In genomic region chr5:24475476-24476241, GRCm38 (mm10) we compare ENCODE assay signal across 9 mouse cellular contexts. TPM values are rescaled to one million over a fixed set of nuclear protein-coding genes. Genes with fewer than 3 reads are reported as not detected.
DNase-seq lines count a peak whose midpoint lies in the region; ATAC-seq lines count a peak whose summit lies in the region.
"Had no signal": no experiment of that assay in that cellular context is flagged by ENCODE, and none has a peak within 500 bp of the region (broad histone marks: within the 10 kb centered on the region; RNA-seq: fewer than 3 reads in every experiment).

No protein-coding gene starts in this region.

- no peaks in the 10 kb centered on the region for H3K27me3 ChIP-seq in heart, embryonic 14.5 days (ENCODE audit: control insufficient read depth, insufficient read depth, low read length)
- H3K27me3 ChIP-seq in limb, embryonic 12.5 days = peaks cover 32% of the 10 kb centered on the region

- ATAC-seq in heart, embryonic 14.5 days (ENCODE audit: insufficient number of reproducible peaks, insufficient read depth, low FRiP score, low read depth) = no peak
- ATAC-seq in limb, embryonic 12.5 days (ENCODE audit: insufficient number of reproducible peaks, insufficient read depth, low FRiP score, low TSS enrichment, low read depth) = no peak

- H3K36me3 ChIP-seq in heart, embryonic 14.5 days (ENCODE audit: control insufficient read depth, insufficient read depth, low read length) = peaks cover 43% of the 10 kb centered on the region
- H3K36me3 ChIP-seq in limb, embryonic 12.5 days = peaks cover 56% of the 10 kb centered on the region

- DNase-seq in cerebellum, adult 11-12 months = peak; percentile 74
- no peak for DNase-seq in cerebellum, adult 11 months
- DNase-seq in adrenal gland, adult 8-10 months = peak; percentile 85
- DNase-seq in testis, postnatal 14 days (ENCODE audit: low spot score) = peak; percentile 82
- no peak for DNase-seq in layer of hippocampus, adult 11-12 months (ENCODE audit: low spot score)
- no peak for DNase-seq in left cerebral cortex, adult 18-20 months (ENCODE audit: low spot score in 2 of 2)

- peak overlapping the region; percentile 93 for H3K4me2 ChIP-seq in heart, embryonic 14.5 days (ENCODE audit: low read length)
- peak overlapping the region; percentile 89 for H3K4me2 ChIP-seq in limb, embryonic 12.5 days

- no peak overlapping the region for H3K27ac ChIP-seq in heart, embryonic 14.5 days (replicated peaks in 1 of 2; ENCODE audit: control insufficient read depth in 1 of 2, insufficient read depth in 1 of 2, low read depth in 2 of 2, low read length in 2 of 2)
- no peak overlapping the region for H3K27ac ChIP-seq in limb, embryonic 12.5 days

- no peaks in the 10 kb centered on the region for H3K9me3 ChIP-seq in heart, embryonic 14.5 days (ENCODE audit: control insufficient read depth, low read length)
- no peaks in the 10 kb centered on the region for H3K9me3 ChIP-seq in limb, embryonic 12.5 days

- H3K9ac ChIP-seq in heart, embryonic 14.5 days (ENCODE audit: low read length) = peak overlapping the region; percentile 10
- H3K9ac ChIP-seq in limb, embryonic 12.5 days (replicated peaks) = no peak overlapping the region

- WGBS in heart, embryonic 14.5 days = 56% methylated on average over 6 of the region's 6 CpGs
- WGBS in limb, embryonic 12.5 days = 73% methylated on average over 6 of the region's 6 CpGs

- H3K4me1 ChIP-seq in heart, embryonic 14.5 days (ENCODE audit: control insufficient read depth in 2 of 2, insufficient read depth in 2 of 2, low read length in 2 of 2) = peaks cover 17 to 36% of the 10 kb centered on the region in 2 experiments
- peaks cover 39% of the 10 kb centered on the region for H3K4me1 ChIP-seq in limb, embryonic 12.5 days (replicated peaks)

- H3K4me3 ChIP-seq in heart, embryonic 14.5 days (ENCODE audit: control insufficient read depth in 1 of 2, insufficient read depth in 1 of 2, low read depth in 1 of 2, low read length in 2 of 2) = peak overlapping the region in 1 of 2 experiments; percentile 44; a peak in 1 of 4 replicates
- H3K4me3 ChIP-seq in limb, embryonic 12.5 days (replicated peaks) = peak overlapping the region; percentile 52

RNA-seq across cellular contexts. Expression of gene Agap3, which starts 23.7 kb away (rescaled TPM):
- total RNA-seq in adrenal gland, adult 8-10 months (2022) = 100 to 1,000 TPM in 2 of 4 experiments, 10 to 100 TPM in 2; 86.3 to 117 (median 102) TPM
- polyA plus RNA-seq in heart, embryonic 14.5 days (2014; fragmentation: Nextera tagmentation; extraction: Ambion mirVana) = 36.7 and 38.7 TPM in 2 replicates
- 42.0 and 67.8 TPM in 2 replicates for polyA plus RNA-seq in limb, embryonic 12.5 days (2016; fragmentation: Nextera tagmentation; extraction: Ambion mirVana)
- 100 to 1,000 TPM; 517 to 575 TPM for total RNA-seq in left cerebral cortex, adult 18-20 months (2021)

RNA-seq across cellular contexts. Expression of gene Tmub1, which starts 28.0 kb away (rescaled TPM):
- total RNA-seq in adrenal gland, adult 8-10 months (2022) = 10 to 100 TPM; 17.0 to 19.6 (median 17.7) TPM
- polyA plus RNA-seq in heart, embryonic 14.5 days (2014; fragmentation: Nextera tagmentation; extraction: Ambion mirVana) = 18.3 and 20.5 TPM in 2 replicates
- polyA plus RNA-seq in limb, embryonic 12.5 days (2016; fragmentation: Nextera tagmentation; extraction: Ambion mirVana) = 21.0 and 21.8 TPM in 2 replicates
- total RNA-seq in left cerebral cortex, adult 18-20 months (2021) = 10 to 100 TPM; 27.2 to 27.3 TPM

RNA-seq across cellular contexts. Expression of gene Fastk, which starts 30.6 kb away (rescaled TPM):
- 100 to 1,000 TPM in 2 of 4 experiments, 10 to 100 TPM in 2; 96.8 to 117 (median 102) TPM for total RNA-seq in adrenal gland, adult 8-10 months (2022)
- polyA plus RNA-seq in heart, embryonic 14.5 days (2014; fragmentation: Nextera tagmentation; extraction: Ambion mirVana) = 157 and 181 TPM in 2 replicates
- polyA plus RNA-seq in limb, embryonic 12.5 days (2016; fragmentation: Nextera tagmentation; extraction: Ambion mirVana) = 105 TPM in 2 replicates
- 100 to 1,000 TPM; 108 to 131 TPM for total RNA-seq in left cerebral cortex, adult 18-20 months (2021)

RNA-seq across cellular contexts. Expression of gene Gbx1, which starts 51.3 kb away (rescaled TPM):
- total RNA-seq in adrenal gland, adult 8-10 months (2022) = not detected
- 0.05 and 0.07 TPM in 2 replicates for polyA plus RNA-seq in heart, embryonic 14.5 days (2014; fragmentation: Nextera tagmentation; extraction: Ambion mirVana)
- polyA plus RNA-seq in limb, embryonic 12.5 days (2016; fragmentation: Nextera tagmentation; extraction: Ambion mirVana) = 0.05 TPM in 1 of 2 replicates, not detected in the other
- under 1 TPM; 0.21 to 0.33 TPM for total RNA-seq in left cerebral cortex, adult 18-20 months (2021)
- total RNA-seq: common myeloid progenitor, adult 5-6 weeks had no signal

RNA-seq across cellular contexts. Expression of gene Slc4a2, which starts 52.0 kb away (rescaled TPM):
- 10 to 100 TPM; 53.0 to 84.3 (median 65.6) TPM for total RNA-seq in adrenal gland, adult 8-10 months (2022)
- 18.7 and 20.4 TPM in 2 replicates for polyA plus RNA-seq in heart, embryonic 14.5 days (2014; fragmentation: Nextera tagmentation; extraction: Ambion mirVana)
- 47.1 and 50.2 TPM in 2 replicates for polyA plus RNA-seq in limb, embryonic 12.5 days (2016; fragmentation: Nextera tagmentation; extraction: Ambion mirVana)
- 10 to 100 TPM; 28.9 to 31.0 TPM for total RNA-seq in left cerebral cortex, adult 18-20 months (2021)

Comparison
In these comparisons a context has a peak if more than half of its experiments do, and no peak if none do; other contexts are left out.
1. DNase-seq: peak in cerebellum, adult 11-12 months (single experiment), adrenal gland, adult 8-10 months (single experiment) and testis, postnatal 14 days (single experiment); none in cerebellum, adult 11 months (single experiment), layer of hippocampus, adult 11-12 months (single experiment) and left cerebral cortex, adult 18-20 months (0 of 2).
2. RNA of gene Agap3, which starts 23.7 kb away (total RNA-seq): 517 to 575 TPM in left cerebral cortex, adult 18-20 months; 86.3 to 117 TPM in adrenal gland, adult 8-10 months; every median in the first group is over 4 times any median in the second.